9 mouse cellular contexts compared by ENCODE assay signal in the genomic region with DNA sequence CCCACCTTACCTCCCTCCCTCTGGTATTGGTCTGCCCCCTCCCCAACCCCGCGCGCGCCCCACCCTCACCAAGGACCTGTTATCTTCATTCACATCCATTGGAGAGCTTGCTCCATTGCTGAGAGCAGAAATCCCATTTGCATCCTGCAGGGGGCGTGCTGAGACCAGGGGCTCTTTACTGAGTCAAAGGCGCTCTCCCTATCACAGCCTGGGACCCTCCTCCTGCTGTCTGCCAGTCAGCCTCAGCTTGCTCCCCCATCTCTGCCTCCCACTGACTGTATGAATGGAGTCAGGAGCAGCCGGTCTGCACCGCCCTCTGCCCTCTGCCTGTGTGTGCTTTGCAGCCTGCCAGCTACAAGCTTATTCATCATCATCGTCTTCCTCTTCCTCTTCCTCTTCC.
DNase-seq lines count a peak whose midpoint lies in the region; ATAC-seq and TF ChIP-seq lines count a peak whose summit lies in the region.
"Had no signal": no experiment of that assay in that cellular context is flagged by ENCODE, and none has a peak within 500 bp of the region (broad histone marks: within the 10 kb centered on the region; RNA-seq: fewer than 3 reads in every experiment).

No protein-coding gene starts in this region.

- ATAC-seq in midbrain, embryonic 15.5 days (replicated peaks) = no peak
- ATAC-seq in stomach, postnatal 0 days (ENCODE audit: low FRiP score, low TSS enrichment) = no peak
- ATAC-seq in activated CD4-positive, CD25-positive, alpha-beta regulatory T cell, adult 4 months = no peak

- TF ChIP-seq POLR2A in cerebellum, adult 2 months (IDR thresholded peaks at IDR 0.05; ENCODE audit: borderline replicate concordance, insufficient read depth, low read length) = no peak

- 39% methylated on average over 9 of the region's 9 CpGs for WGBS in cerebellum, adult 2 months
- 32% methylated on average over 9 of the region's 9 CpGs for whole genome bisulfite sequencing in midbrain, embryonic 10.5 days
- WGBS in midbrain, embryonic 15.5 days = 22% methylated on average over 9 of the region's 9 CpGs
- WGBS in stomach, postnatal 0 days = 44% methylated on average over 9 of the region's 9 CpGs

- DNase-seq in cerebellum, postnatal 10 days = peak; percentile 73
- DNase-seq in cerebellum, adult 2 months = no peak
- DNase-seq in midbrain, embryonic 10.5 days (ENCODE audit: low spot score) = peak; percentile 46
- peak; percentile 49 for DNase-seq in layer of hippocampus, adult 9-11 months
- DNase-seq in stomach, postnatal 0 days (ENCODE audit: low spot score) = no peak
- no peak for DNase-seq in heart, adult 8-10 months (ENCODE audit: low spot score)
- DNase-seq: liver, embryonic 13.5 days had no signal

- H3K9ac ChIP-seq in midbrain, embryonic 15.5 days = no peak overlapping the region
- no peak overlapping the region for H3K9ac ChIP-seq in stomach, postnatal 0 days (ENCODE audit: low read length)
- H3K9ac ChIP-seq: liver, embryonic 13.5 days had no signal

- H3K9me3 ChIP-seq in midbrain, embryonic 10.5 days (replicated peaks) = 0 out of 2 replicates have a peak, but pooled peaks cover 5% of the 10 kb centered on the region
- no peaks in the 10 kb centered on the region for H3K9me3 ChIP-seq in midbrain, embryonic 15.5 days
- H3K9me3 ChIP-seq in stomach, postnatal 0 days (ENCODE audit: control insufficient read depth, low read length) = no peaks in the 10 kb centered on the region

- no peak overlapping the region for H3K27ac ChIP-seq in cerebellum, adult 2 months (ENCODE audit: insufficient read depth, low read length)
- H3K27ac ChIP-seq in midbrain, embryonic 10.5 days (replicated peaks) = no peak overlapping the region
- no peak overlapping the region for H3K27ac ChIP-seq in midbrain, embryonic 15.5 days
- no peak overlapping the region for H3K27ac ChIP-seq in stomach, postnatal 0 days (replicated peaks)
- H3K27ac ChIP-seq: liver, embryonic 13.5 days had no signal

- no peaks in the 10 kb centered on the region for H3K36me3 ChIP-seq in midbrain, embryonic 10.5 days
- no peaks in the 10 kb centered on the region for H3K36me3 ChIP-seq in midbrain, embryonic 15.5 days (replicated peaks)
- H3K36me3 ChIP-seq in stomach, postnatal 0 days (ENCODE audit: control insufficient read depth, insufficient read depth, low read length) = no peaks in the 10 kb centered on the region
- H3K36me3 ChIP-seq: liver, embryonic 13.5 days had no signal

- H3K4me1 ChIP-seq in cerebellum, adult 2 months (ENCODE audit: control insufficient read depth, insufficient read depth, low read length) = peaks cover 3% of the 10 kb centered on the region
- H3K4me1 ChIP-seq in midbrain, embryonic 10.5 days = peaks cover 21% of the 10 kb centered on the region
- H3K4me1 ChIP-seq in midbrain, embryonic 15.5 days = peaks cover 13% of the 10 kb centered on the region
- H3K4me1 ChIP-seq in stomach, postnatal 0 days (replicated peaks; ENCODE audit: control insufficient read depth, insufficient read depth) = no peaks in the 10 kb centered on the region
- H3K4me1 ChIP-seq: liver, embryonic 13.5 days had no signal

- H3K4me3 ChIP-seq in cerebellum, adult 2 months (replicated peaks; ENCODE audit: insufficient read depth, low read depth, low read length) = no peak overlapping the region
- H3K4me3 ChIP-seq in midbrain, embryonic 10.5 days = no peak overlapping the region
- H3K4me3 ChIP-seq in midbrain, embryonic 15.5 days = no peak overlapping the region
- H3K4me3 ChIP-seq in stomach, postnatal 0 days (ENCODE audit: low read depth, low read length) = no peak overlapping the region
- H3K4me3 ChIP-seq: liver, embryonic 13.5 days had no signal

- H3K4me2 ChIP-seq in midbrain, embryonic 15.5 days = no peak overlapping the region
- no peak overlapping the region for H3K4me2 ChIP-seq in stomach, postnatal 0 days (replicated peaks; ENCODE audit: low read depth)
- H3K4me2 ChIP-seq: liver, embryonic 13.5 days had no signal

- no peak for TF ChIP-seq EP300 in stomach, postnatal 0 days (optimal IDR thresholded peaks at IDR 0.05)

- TF ChIP-seq CTCF in cerebellum, adult 2 months (IDR thresholded peaks at IDR 0.05; ENCODE audit: borderline replicate concordance, insufficient read depth, low read depth, low read length) = no peak
- peak; percentile 48 for TF ChIP-seq CTCF in stomach, postnatal 0 days (IDR thresholded peaks at IDR 0.05; ENCODE audit: low read depth)

- H3K27me3 ChIP-seq in cerebellum, adult 2 months (ENCODE audit: control insufficient read depth, insufficient read depth, low read length) = no peaks in the 10 kb centered on the region
- H3K27me3 ChIP-seq in midbrain, embryonic 10.5 days (ENCODE audit: low read depth, poor library complexity, severe bottlenecking) = peaks cover 11% of the 10 kb centered on the region
- H3K27me3 ChIP-seq in midbrain, embryonic 15.5 days (replicated peaks) = no peaks in the 10 kb centered on the region
- no peaks in the 10 kb centered on the region for H3K27me3 ChIP-seq in stomach, postnatal 0 days (ENCODE audit: control insufficient read depth, insufficient read depth, low read length)
- H3K27me3 ChIP-seq: liver, embryonic 13.5 days had no signal

Comparison
In these comparisons a context has a peak if more than half of its experiments do, and no peak if none do; other contexts are left out.
1. DNase-seq: peak in cerebellum, postnatal 10 days (2 of 2), midbrain, embryonic 10.5 days (single experiment) and layer of hippocampus, adult 9-11 months (single experiment); none in cerebellum, adult 2 months (0 of 2), stomach, postnatal 0 days (single experiment) and heart, adult 8-10 months (single experiment).